Mouse (Mus musculus): ENCODE measurements around the gene Adamts18.

DNA sequence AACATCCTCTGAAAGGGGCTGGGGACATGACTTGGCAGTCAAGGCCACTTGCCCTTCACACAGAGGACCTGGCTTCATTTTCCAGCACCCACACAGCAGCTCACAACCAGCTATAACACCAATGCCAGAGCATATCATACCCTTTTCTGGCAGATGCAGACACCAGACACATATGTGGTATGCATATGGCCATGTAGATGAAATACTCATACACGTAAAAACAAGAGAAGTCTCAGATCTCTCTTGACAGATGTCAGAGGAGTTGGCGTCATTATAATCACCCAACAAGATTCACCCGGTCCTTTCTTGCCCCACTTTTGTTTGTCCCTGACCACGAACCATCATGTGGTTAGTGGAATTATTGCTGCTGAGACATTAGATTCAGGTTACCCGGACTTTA lies 47.0 kb downstream of the Adamts18 start:
- TF ChIP-seq CTCF (IDR thresholded peaks at IDR 0.05; ENCODE audit: low read depth) = no peak
- TF ChIP-seq EP300 (optimal IDR thresholded peaks at IDR 0.05) = no peak

All from stomach, postnatal 0 days (tissue).